Mouse (Mus musculus) CH12.LX (cell line): ENCODE results near the gene Ifi203. TPM values are rescaled to one million over a fixed set of nuclear protein-coding genes. Genes with fewer than 3 reads are reported as not detected.
"Not testable (repeated sequence)": the region's sequence is repeated elsewhere in the genome, so short reads cannot be mapped to it uniquely, and the experiment has no call there.

ENCODE experiments used
- DNase-seq: peaks from one replicate; pipeline ENCODE4 v3.0.0-alpha.2; 2013; ENCODE audit errors: extremely low read depth
- H3K27ac ChIP-seq: 2 replicates; pipeline ENCODE4 v1.5.1; 2012; ENCODE audit warnings: low read depth, mild to moderate bottlenecking, control low read depth, moderate library complexity; ENCODE audit not compliant: insufficient read depth
- H3K27me3 ChIP-seq: replicated peaks from 2 replicates; pipeline ENCODE3; 2012; ENCODE audit warnings: inconsistent platforms
- H3K36me3 ChIP-seq, 2 experiments: replicated peaks in 1 of 2; 2 replicates each; pipeline versions ENCODE3 to v1.6.1; 2012; ENCODE audit warnings: inconsistent platforms in 1 of 2, low read length in 1 of 2, mild to moderate bottlenecking in 1 of 2, mixed read lengths in 1 of 2, moderate library complexity in 1 of 2; ENCODE audit not compliant: control insufficient read depth in 1 of 2, insufficient read depth in 1 of 2
- H3K4me1 ChIP-seq, 2 experiments: 2 replicates each; pipeline ENCODE4 v1.6.1; 2012; ENCODE audit warnings: inconsistent platforms in 1 of 2, moderate library complexity in 1 of 2; ENCODE audit not compliant: insufficient read depth in 2 of 2, control insufficient read depth in 1 of 2
- H3K4me2 ChIP-seq: 2 replicates; pipeline ENCODE4 v1.6.1; 2012; ENCODE audit warnings: low read depth, mild to moderate bottlenecking, control low read depth; ENCODE audit not compliant: poor library complexity, insufficient read depth, severe bottlenecking
- H3K4me3 ChIP-seq, 3 experiments: fragments of 150-350 bp in 1 of 3; sonication (generic) in 1 of 3; replicated peaks in 1 of 3; 2 replicates each; pipeline versions ENCODE3 to v1.5.1; 2011 to 2012; ENCODE audit warnings: low read depth in 2 of 3, low read length in 2 of 3, mild to moderate bottlenecking in 2 of 3, moderate library complexity in 2 of 3, control low read depth in 1 of 3, improper control_type of control experiment in 1 of 3, inconsistent platforms in 1 of 3, mixed read lengths in 1 of 3; ENCODE audit not compliant: poor library complexity in 1 of 3
- H3K79me2 ChIP-seq: replicated peaks from 2 replicates; pipeline ENCODE4 v1.6.1; 2012; ENCODE audit warnings: mild to moderate bottlenecking, moderate library complexity; ENCODE audit not compliant: control insufficient read depth, poor library complexity, insufficient read depth, severe bottlenecking; ENCODE audit errors: extremely low read depth
- H3K9ac ChIP-seq: 2 replicates; pipeline ENCODE4 v1.6.1; 2012; ENCODE audit warnings: low read depth, mild to moderate bottlenecking, control low read depth, moderate library complexity; ENCODE audit not compliant: insufficient read depth
- H3K9me3 ChIP-seq: replicated peaks from 2 replicates; pipeline ENCODE3; 2012; ENCODE audit warnings: low read length, inconsistent platforms, mixed read lengths
- CHD1 ChIP-seq: IDR thresholded peaks from 2 replicates; pipeline ENCODE4 v1.6.1; 2012; ENCODE audit warnings: low read depth, low read length, improper control_type of control experiment, inconsistent platforms
- CHD2 ChIP-seq: IDR thresholded peaks from 2 replicates; pipeline ENCODE4 v1.6.1; 2011; ENCODE audit warnings: low read length, improper control_type of control experiment
- E2F4 ChIP-seq: IDR thresholded peaks from 2 replicates; pipeline ENCODE4 v1.6.1; 2011; ENCODE audit warnings: low read depth, low read length, improper control_type of control experiment; ENCODE audit not compliant: insufficient replicate concordance
- ETS1 ChIP-seq: conservative IDR thresholded peaks from 2 replicates; pipeline ENCODE4 v1.6.1; 2012; ENCODE audit warnings: low read depth, mild to moderate bottlenecking, inconsistent platforms, low read length, improper control_type of control experiment, moderate library complexity
- JUN ChIP-seq: IDR thresholded peaks from 2 replicates; pipeline ENCODE4 v1.6.1; 2011; ENCODE audit warnings: low read depth, mild to moderate bottlenecking, low read length, improper control_type of control experiment, moderate library complexity; ENCODE audit not compliant: insufficient read depth
- JUND ChIP-seq: conservative IDR thresholded peaks from 2 replicates; pipeline ENCODE4 v1.6.1; 2011; ENCODE audit warnings: low read depth, low read length, improper control_type of control experiment
- MAX ChIP-seq: IDR thresholded peaks from 2 replicates; pipeline ENCODE4 v1.6.1; 2011; ENCODE audit warnings: low read length, improper control_type of control experiment
- MEF2A ChIP-seq: IDR thresholded peaks from 2 replicates; pipeline ENCODE4 v1.6.1; 2014; ENCODE audit warnings: low read depth, mild to moderate bottlenecking, inconsistent platforms, low read length, improper control_type of control experiment, borderline replicate concordance
- MXI1 ChIP-seq: IDR thresholded peaks from 2 replicates; pipeline ENCODE4 v1.6.1; 2011; ENCODE audit warnings: mild to moderate bottlenecking, low read depth, low read length, improper control_type of control experiment
- POLR2A ChIP-seq: IDR thresholded peaks from 2 replicates; pipeline ENCODE4 v1.6.1; 2011; ENCODE audit warnings: low read depth, mild to moderate bottlenecking, improper control_type of control experiment, low read length
- TBP ChIP-seq: conservative IDR thresholded peaks from 2 replicates; pipeline ENCODE4 v1.6.1; 2011; ENCODE audit warnings: low read depth, low read length, improper control_type of control experiment
- UBTF ChIP-seq: IDR thresholded peaks from 2 replicates; pipeline ENCODE4 v1.6.1; 2012; ENCODE audit warnings: low read depth, mild to moderate bottlenecking, inconsistent platforms, low read length, improper control_type of control experiment, moderate library complexity
- USF1 ChIP-seq: IDR thresholded peaks from 2 replicates; pipeline ENCODE4 v1.6.1; 2014; ENCODE audit warnings: low read depth, mild to moderate bottlenecking, inconsistent platforms, low read length, improper control_type of control experiment
- ZKSCAN1 ChIP-seq: IDR thresholded peaks from 2 replicates; pipeline ENCODE4 v1.6.1; 2012; ENCODE audit warnings: low read depth, inconsistent platforms, low read length, improper control_type of control experiment, borderline replicate concordance
- ZNF384 ChIP-seq: IDR thresholded peaks from 2 replicates; pipeline ENCODE4 v1.6.1; 2012; ENCODE audit warnings: low read depth, low read length, improper control_type of control experiment, inconsistent platforms
- dilution Hi-C: fragments of 300-500 bp; cut with MboI; formaldehyde crosslinking; loops from 2 replicates; pipeline ENCODE4 v1.14.3; 2020; ENCODE audit warnings: low sequenced_read_pairs; ENCODE audit not compliant: extremely low pct_unique_long_range_greater_than_20kb, extremely low pct_ligation_motif_present
- in situ Hi-C: fragments of 300-500 bp; cut with MboI; formaldehyde crosslinking; loops from 3 replicates; pipeline ENCODE4 v1.14.3; 2019; ENCODE audit warnings: low sequenced_read_pairs, low pct_ligation_motif_present, low pct_unique_long_range_greater_than_20kb, mixed read lengths
- polyA plus RNA-seq: library from polyadenylated mRNA; unstranded; fragments of >175 nt; gene quantifications from 2 replicates; pipeline ENCODE4 v1.2.1, GENCODE M21; 2012; ENCODE audit warnings: low read depth; ENCODE audit not compliant: insufficient read length
- total RNA-seq, 2 experiments: library from RNA; depleted of rRNA; stranded (reverse); fragments of 300-350 nt in 1 of 2; fragments of >200 nt in 1 of 2; gene quantifications; 2 replicates each; pipeline ENCODE4 v1.2.3; 2012 to 2014

The Ifi203 gene
- total and polyA plus RNA-seq, 3 experiments: 14.2 to 36.5 (median 27.5) TPM

- TF ChIP-seq JUN (no peak), CHD1 (no peak), MXI1 (no peak), USF1 (no peak), TBP (no peak), MEF2A (no peak), CHD2 (no peak), ETS1 (no peak), ZNF384 (no peak), POLR2A (no peak)
- TF ChIP-seq, all 38 proteins: peak for 0
- Histone ChIP-seq H3K36me3 (no peaks in the 10 kb centered on the region), H3K4me3 (no peak overlapping the region), H3K9ac (no peak overlapping the region), H3K4me1 (peaks cover 0 to 8% of the 10 kb centered on the region in 2 experiments; a peak in 2 of 4 replicates), H3K4me2 (no peak overlapping the region), H3K27me3 (no peaks in the 10 kb centered on the region), H3K27ac (no peak overlapping the region), H3K9me3 (no peaks in the 10 kb centered on the region), H3K79me2 (no peaks in the 10 kb centered on the region)
- in situ Hi-C loops (no loop called here), dilution Hi-C loops (no loop called here)
- DNase-seq: no peak
These were observed 12.8 kb upstream of the Ifi203 start for GRCm38 (mm10) chr1:173955071-173955796.

- TF ChIP-seq CHD1 (no peak), E2F4 (no peak), UBTF (no peak), ZKSCAN1 (no peak), JUND (no peak), ETS1 (no peak), MAX (no peak)
- H3K9me3 ChIP-seq: no peaks in the 10 kb centered on the region
- in situ Hi-C loops (no loop called here), dilution Hi-C loops (no loop called here)
- no peak overlapping the region for H3K27ac ChIP-seq
- no peaks in the 10 kb centered on the region for H3K27me3 ChIP-seq
- no peak for DNase-seq
- H3K79me2 ChIP-seq: no peaks in the 10 kb centered on the region
- H3K9ac ChIP-seq: no peak overlapping the region
- no peak overlapping the region for H3K4me2 ChIP-seq
- no peaks in the 10 kb centered on the region for H3K36me3 ChIP-seq
- H3K4me3 ChIP-seq: no peak overlapping the region
- peaks cover 0 to 19% of the 10 kb centered on the region in 2 experiments; a peak in 2 of 4 replicates for H3K4me1 ChIP-seq
These were observed 11.1 kb upstream of the Ifi203 start for GRCm38 (mm10) chr1:173953563-173953962.

GRCm38 (mm10) chr1:173949044-173949443 lies 6.6 kb upstream of the Ifi203 start:
- DNase-seq: peak; percentile 17
- H3K79me2 ChIP-seq, dilution Hi-C loops, in situ Hi-C loops, H3K4me2 ChIP-seq, H3K36me3 ChIP-seq, H3K9ac ChIP-seq, H3K9me3 ChIP-seq, H3K27me3 ChIP-seq, H3K27ac ChIP-seq, H3K4me3 ChIP-seq: not testable (repeated sequence)
- H3K4me1 ChIP-seq: peaks cover 0 to 19% of the 10 kb centered on the region in 2 experiments; a peak in 2 of 4 replicates

GRCm38 (mm10) chr1:173942780-173943066 lies 251 bp upstream of the Ifi203 start:
- DNase-seq: peak; percentile 20
- in situ Hi-C loops, H3K4me3 ChIP-seq, H3K9me3 ChIP-seq, H3K79me2 ChIP-seq, H3K36me3 ChIP-seq, H3K27me3 ChIP-seq, dilution Hi-C loops, H3K4me1 ChIP-seq, H3K27ac ChIP-seq, H3K9ac ChIP-seq: not testable (repeated sequence)
- H3K4me2 ChIP-seq: peak overlapping the region; percentile 12; the same call in 1 of the 2 replicates
